Mouse (Mus musculus) ovary, adult 18-20 months (tissue): ENCODE data around the gene Taar9.
"Not testable (repeated sequence)": the region's sequence is repeated elsewhere in the genome, so short reads cannot be mapped to it uniquely, and the experiment has no call there.

Experiments
- DNase-seq: peaks from one replicate; pipeline ENCODE4 v3.0.0; 2022; ENCODE audit warnings: low spot score, mixed read lengths

Gene Taar9

DNA sequence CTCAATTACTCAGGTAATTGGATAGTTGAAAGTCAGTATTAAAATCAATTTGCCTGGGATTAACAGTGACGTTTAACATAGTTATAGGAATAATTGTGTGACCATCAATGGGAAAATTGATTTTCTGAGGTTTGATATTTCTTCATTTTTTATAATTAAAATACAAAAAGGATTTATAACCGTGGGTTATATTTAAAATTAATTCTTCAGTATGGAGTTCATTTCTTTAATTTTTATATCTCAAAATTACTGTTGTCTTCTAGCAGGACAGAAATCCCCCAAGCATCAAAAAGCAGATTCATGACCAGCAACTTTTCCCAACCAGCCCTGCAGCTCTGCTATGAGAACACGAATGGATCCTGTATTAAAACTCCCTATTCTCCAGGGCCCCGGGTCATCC, 33.1 kb downstream of the Taar9 start, which contains the start of gene Taar8a:
Gene Taar8a (plus strand): TSS at position 301 of the 400 bp plus-strand sequence.
- not testable (repeated sequence) for DNase-seq

DNA sequence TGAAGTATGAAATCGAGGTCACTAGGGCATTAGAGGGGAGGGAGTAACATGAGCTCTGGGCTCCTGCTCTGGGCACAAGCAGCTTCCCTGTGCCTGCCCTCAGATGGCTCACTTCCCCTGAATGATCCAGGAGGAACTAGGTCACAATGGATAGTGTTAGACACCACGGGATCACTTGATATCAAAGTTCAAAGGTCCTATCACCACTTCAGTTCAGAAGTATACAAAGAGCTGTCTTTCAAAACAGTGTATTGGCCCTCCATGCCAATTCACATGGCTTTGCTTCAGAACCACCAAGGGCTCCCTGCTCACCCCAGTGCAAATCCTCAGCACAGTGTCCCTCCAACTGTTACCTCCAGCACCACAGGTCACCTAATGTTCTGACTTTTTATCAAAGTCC, 34.6 kb downstream of the Taar9 start:
- not testable (repeated sequence) for DNase-seq

DNA sequence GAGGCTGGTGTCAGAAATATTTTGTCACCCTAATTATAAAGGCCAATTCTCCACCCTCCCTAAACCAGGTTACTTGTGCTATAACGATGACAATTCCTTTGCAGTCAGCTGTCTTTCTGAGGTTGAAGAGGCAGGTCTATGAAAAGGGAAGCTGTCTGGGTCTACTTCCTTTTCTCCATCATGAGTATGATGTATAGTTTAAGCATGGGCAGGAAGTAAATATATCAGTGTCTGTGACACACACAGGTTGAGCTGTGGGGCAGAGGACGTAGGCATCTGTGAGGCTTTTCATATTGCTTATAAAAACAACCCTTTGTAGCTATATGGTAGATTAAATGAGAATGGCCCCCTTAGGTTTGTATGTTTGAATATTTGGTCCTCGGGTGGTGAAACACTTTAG, 50.3 kb downstream of the Taar9 start:
- DNase-seq, result no peak
